Mouse (Mus musculus): Measurements from ENCODE around the gene Cma1. TPM values are rescaled to one million over a fixed set of nuclear protein-coding genes. Genes with fewer than 3 reads are reported as not detected.

Cma1 gene
- polyA plus RNA-seq, 1 experiment from 2014 or later: not detected

DNA sequence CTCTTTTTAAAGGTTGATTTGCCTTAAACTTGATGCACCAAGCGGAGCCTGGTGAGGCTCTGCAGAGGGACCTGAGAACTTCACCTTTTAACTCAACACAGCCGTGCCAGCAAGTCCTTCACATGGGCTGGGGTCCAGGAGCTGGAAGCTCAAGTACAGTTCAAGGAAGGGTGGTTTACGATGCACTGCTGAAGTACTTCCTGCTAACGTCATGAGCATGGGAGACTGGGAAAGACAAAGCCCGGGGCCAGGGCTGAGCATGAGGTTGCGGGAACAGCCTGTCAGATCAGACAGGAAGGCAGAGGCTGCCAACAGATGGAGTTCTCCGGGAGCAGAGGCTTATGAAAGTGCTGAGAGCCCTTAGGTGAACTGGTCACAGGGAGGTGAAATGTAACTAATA is 10.9 kb downstream of the Cma1 start:
- H3K4me2 ChIP-seq (replicated peaks; ENCODE audit: low read depth, low read length): no peak overlapping the region
- H3K36me3 ChIP-seq (ENCODE audit: control insufficient read depth, insufficient read depth, low read length): no peaks in the 10 kb centered on the region
- H3K27me3 ChIP-seq (ENCODE audit: control insufficient read depth, insufficient read depth, low read length): no peaks in the 10 kb centered on the region
- WGBS: 61% methylated on average over 7 of the region's 7 CpGs
- no peaks in the 10 kb centered on the region for H3K9me3 ChIP-seq (ENCODE audit: control insufficient read depth, low read length)
- no peak overlapping the region for H3K4me3 ChIP-seq (ENCODE audit: low read depth, low read length)
- H3K27ac ChIP-seq (ENCODE audit: low read depth, low read length): no peak overlapping the region
- ATAC-seq (ENCODE audit: low FRiP score): no peak
- no peak for DNase-seq (ENCODE audit: low spot score)
- no peak overlapping the region for H3K9ac ChIP-seq (ENCODE audit: low read depth, low read length)
- no peaks in the 10 kb centered on the region for H3K4me1 ChIP-seq (replicated peaks; ENCODE audit: control insufficient read depth, insufficient read depth, low read length)

DNA sequence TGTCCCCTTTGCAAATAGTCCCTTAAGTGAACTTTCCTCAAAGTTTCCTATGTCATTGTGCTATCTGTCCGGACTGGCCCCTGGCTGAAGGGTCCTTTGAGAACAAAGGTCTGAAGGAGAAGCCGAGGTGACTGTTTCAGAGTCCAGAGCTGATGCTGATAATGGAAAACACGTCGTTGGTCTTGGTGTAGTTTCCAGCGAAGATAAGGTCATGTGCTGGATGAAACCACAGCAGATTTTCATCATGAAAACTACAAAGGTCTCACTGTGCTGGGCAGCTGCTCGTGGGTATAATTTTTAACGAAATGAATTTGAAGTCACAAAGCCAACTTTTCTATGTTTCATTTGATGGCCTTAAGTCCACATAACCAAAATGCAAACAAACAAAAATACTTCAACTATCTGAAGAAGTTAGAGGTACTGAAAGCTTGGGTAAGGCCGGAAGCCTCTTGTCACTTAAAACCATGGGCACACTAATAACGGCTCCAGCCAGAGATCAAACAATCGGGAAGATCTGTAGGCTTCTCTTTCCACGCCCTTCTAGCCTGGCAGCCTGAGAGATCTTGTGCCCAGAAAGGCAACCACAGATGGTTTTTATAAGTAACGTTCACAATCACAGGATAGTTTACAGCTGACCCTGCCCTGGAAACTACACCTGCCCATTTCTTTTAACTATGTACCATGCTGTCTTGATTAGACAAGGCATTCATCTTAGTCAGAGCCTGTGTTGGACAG is 15.0 kb downstream of the Cma1 start:
- no peak for DNase-seq (ENCODE audit: low spot score)
- H3K4me2 ChIP-seq (replicated peaks; ENCODE audit: low read depth, low read length): no peak overlapping the region
- H3K4me1 ChIP-seq (replicated peaks; ENCODE audit: control insufficient read depth, insufficient read depth, low read length): no peaks in the 10 kb centered on the region
- H3K4me3 ChIP-seq (ENCODE audit: low read depth, low read length): no peak overlapping the region
- no peaks in the 10 kb centered on the region for H3K27me3 ChIP-seq (ENCODE audit: control insufficient read depth, insufficient read depth, low read length)
- H3K36me3 ChIP-seq (ENCODE audit: control insufficient read depth, insufficient read depth, low read length): no peaks in the 10 kb centered on the region
- no peaks in the 10 kb centered on the region for H3K9me3 ChIP-seq (ENCODE audit: control insufficient read depth, low read length)
- 73% methylated on average over 12 of the region's 12 CpGs for WGBS
- H3K27ac ChIP-seq (ENCODE audit: low read depth, low read length): no peak overlapping the region
- no peak for ATAC-seq (ENCODE audit: low FRiP score)
- H3K9ac ChIP-seq (ENCODE audit: low read depth, low read length): no peak overlapping the region

DNA sequence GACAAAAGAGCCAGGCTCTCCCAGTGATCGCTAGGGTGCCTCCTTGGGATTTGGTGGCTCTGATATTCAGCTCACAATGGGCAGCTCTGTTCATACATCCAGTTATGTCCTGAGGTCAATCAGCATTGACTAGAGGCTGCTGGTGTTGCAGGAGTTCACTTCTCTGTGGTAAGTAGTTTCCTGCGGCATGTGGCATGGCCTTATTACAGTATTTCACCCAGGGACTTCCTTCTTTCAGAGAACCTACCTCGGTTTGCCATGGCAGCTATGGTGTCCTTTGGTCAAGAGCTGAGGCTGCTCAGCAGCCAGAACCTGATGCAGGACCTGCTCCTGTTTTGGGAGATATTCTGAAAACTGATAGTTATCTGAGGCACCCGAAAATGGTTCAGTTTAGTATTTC is 17.6 kb downstream of the Cma1 start:
- 81% methylated on average over 4 of the region's 4 CpGs for WGBS
- H3K36me3 ChIP-seq (ENCODE audit: control insufficient read depth, insufficient read depth, low read length): no peaks in the 10 kb centered on the region

DNA sequence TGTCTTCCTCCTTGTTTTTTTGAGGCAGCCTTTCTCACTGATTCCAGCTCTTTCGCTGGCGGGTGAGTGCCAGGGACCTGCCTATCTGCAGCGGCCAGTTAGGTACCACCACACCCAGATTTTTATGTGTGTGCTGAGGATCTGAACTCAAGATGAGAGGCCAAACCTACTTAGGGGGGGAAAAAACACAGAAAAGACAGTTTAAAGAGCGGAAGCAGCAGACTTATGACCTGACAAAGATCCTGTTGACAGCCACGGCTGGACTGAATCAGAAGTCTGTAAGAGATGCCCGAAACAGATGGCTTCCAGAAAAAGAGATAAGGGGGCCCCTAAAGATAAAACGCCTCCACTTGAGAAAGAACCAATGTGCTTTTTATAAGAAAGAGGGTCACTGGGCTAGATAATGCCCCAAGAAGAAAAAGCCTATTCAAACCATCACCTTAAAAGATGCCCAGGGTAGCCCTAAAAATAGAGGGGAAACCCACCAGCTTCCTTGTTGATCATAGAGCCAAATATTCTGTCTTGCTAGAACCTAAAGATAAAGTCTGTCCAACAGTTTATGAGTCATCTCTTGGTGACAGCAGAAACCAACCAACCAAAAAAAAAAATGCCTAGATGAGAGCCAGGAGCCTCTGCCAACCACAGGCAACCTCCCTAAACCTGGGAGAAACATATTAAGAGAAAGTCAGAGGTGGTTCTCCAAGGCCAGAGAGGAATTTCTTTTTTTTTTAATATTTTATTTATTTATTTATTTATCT is 21.8 kb downstream of the Cma1 start:
- Histone ChIP-seq H3K4me1 (replicated peaks; ENCODE audit: control insufficient read depth, insufficient read depth, low read length) (no peaks in the 10 kb centered on the region), H3K27me3 (ENCODE audit: control insufficient read depth, insufficient read depth, low read length) (no peaks in the 10 kb centered on the region), H3K27ac (ENCODE audit: low read depth, low read length) (no peak overlapping the region), H3K4me2 (replicated peaks; ENCODE audit: low read depth, low read length) (no peak overlapping the region), H3K9ac (ENCODE audit: low read depth, low read length) (no peak overlapping the region), H3K9me3 (ENCODE audit: control insufficient read depth, low read length) (no peaks in the 10 kb centered on the region), H3K4me3 (ENCODE audit: low read depth, low read length) (no peak overlapping the region), H3K36me3 (ENCODE audit: control insufficient read depth, insufficient read depth, low read length) (no peaks in the 10 kb centered on the region)
- WGBS: 78% methylated on average over 7 of the region's 7 CpGs
- no peak for DNase-seq (ENCODE audit: low spot score)
- ATAC-seq (ENCODE audit: low FRiP score): no peak

More for the DNA sequence above, 17.6 kb downstream of the Cma1 start:
- no peak for DNase-seq (ENCODE audit: low spot score)
- Histone ChIP-seq H3K4me1 (replicated peaks; ENCODE audit: control insufficient read depth, insufficient read depth, low read length) (no peaks in the 10 kb centered on the region), H3K9ac (ENCODE audit: low read depth, low read length) (no peak overlapping the region), H3K27ac (ENCODE audit: low read depth, low read length) (no peak overlapping the region), H3K4me3 (ENCODE audit: low read depth, low read length) (no peak overlapping the region), H3K27me3 (ENCODE audit: control insufficient read depth, insufficient read depth, low read length) (no peaks in the 10 kb centered on the region), H3K4me2 (replicated peaks; ENCODE audit: low read depth, low read length) (no peak overlapping the region), H3K9me3 (ENCODE audit: control insufficient read depth, low read length) (no peaks in the 10 kb centered on the region)
- ATAC-seq (ENCODE audit: low FRiP score): no peak

DNA sequence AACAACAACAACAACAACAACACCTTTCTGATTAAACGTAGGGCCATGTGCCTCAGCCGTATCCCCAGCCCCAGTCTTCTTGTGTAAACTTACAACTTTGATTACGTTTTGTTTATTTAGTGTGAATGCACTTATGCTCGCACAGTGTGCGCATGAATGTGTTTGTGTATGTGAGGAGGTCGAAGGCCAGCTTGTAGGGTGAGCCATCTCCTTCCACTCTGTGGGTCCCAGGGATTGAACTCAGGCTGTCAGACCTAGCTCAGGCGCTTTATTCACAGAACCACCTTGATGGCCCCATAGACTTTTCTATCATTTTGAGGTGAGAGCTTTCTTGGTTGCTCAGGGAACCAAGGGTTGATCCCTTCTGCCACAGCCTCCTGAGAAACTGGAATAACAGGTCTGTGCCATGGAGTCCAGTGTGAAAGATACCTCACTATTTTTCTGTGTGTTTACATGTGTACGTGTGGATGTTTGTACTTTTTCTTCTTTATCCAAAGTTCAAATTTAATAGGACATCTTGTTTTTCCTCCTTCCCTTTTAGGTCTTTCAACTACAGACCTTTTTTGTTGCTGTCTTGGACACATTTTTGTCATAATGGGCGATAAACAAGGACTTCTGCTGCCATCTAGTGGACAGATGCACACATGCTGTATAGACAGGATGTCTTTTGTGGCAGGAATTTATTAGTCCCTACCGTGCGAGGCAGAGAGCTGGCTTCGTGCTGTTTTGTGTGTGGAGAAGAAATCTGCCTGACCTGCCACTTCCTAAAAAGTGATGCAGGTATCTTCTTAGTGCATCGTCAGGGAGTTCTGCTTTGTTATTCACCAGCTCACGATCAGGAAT is 26.0 kb downstream of the Cma1 start:
- WGBS: 39% methylated on average over 14 of the region's 14 CpGs
- Histone ChIP-seq H3K4me1 (replicated peaks; ENCODE audit: control insufficient read depth, insufficient read depth, low read length) (no peaks in the 10 kb centered on the region), H3K27me3 (ENCODE audit: control insufficient read depth, insufficient read depth, low read length) (no peaks in the 10 kb centered on the region), H3K36me3 (ENCODE audit: control insufficient read depth, insufficient read depth, low read length) (no peaks in the 10 kb centered on the region), H3K9ac (ENCODE audit: low read depth, low read length) (no peak overlapping the region), H3K27ac (ENCODE audit: low read depth, low read length) (no peak overlapping the region), H3K4me2 (replicated peaks; ENCODE audit: low read depth, low read length) (no peak overlapping the region), H3K4me3 (ENCODE audit: low read depth, low read length) (no peak overlapping the region), H3K9me3 (ENCODE audit: control insufficient read depth, low read length) (no peaks in the 10 kb centered on the region)
- DNase-seq (ENCODE audit: low spot score) (peak; percentile 91), ATAC-seq (ENCODE audit: low FRiP score) (peak; percentile 79)

DNA sequence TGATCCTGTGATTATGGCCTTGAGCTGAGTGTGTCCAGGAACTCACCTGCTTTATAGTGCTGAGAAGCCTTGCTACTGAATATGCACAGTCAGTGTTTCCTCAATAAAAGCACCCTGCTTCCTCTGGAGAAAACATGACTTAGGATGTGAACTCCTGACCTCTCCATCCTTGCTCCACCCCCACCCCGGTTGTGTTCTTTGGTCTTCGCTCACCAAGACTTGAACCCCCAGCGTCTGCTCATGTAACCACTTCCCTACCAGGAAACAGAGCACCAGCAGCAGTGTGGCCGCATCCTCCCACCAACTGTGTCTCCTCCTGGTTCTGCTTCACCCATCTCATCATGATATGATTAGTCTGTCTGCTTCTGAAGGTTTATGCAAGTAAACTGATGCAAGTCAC is 31.1 kb downstream of the Cma1 start:
- DNase-seq (ENCODE audit: low spot score): no peak
- ATAC-seq (ENCODE audit: low FRiP score): no peak
- Histone ChIP-seq H3K27me3 (ENCODE audit: control insufficient read depth, insufficient read depth, low read length) (no peaks in the 10 kb centered on the region), H3K4me1 (replicated peaks; ENCODE audit: control insufficient read depth, insufficient read depth, low read length) (no peaks in the 10 kb centered on the region), H3K27ac (ENCODE audit: low read depth, low read length) (no peak overlapping the region), H3K9ac (ENCODE audit: low read depth, low read length) (no peak overlapping the region), H3K4me3 (ENCODE audit: low read depth, low read length) (no peak overlapping the region), H3K36me3 (ENCODE audit: control insufficient read depth, insufficient read depth, low read length) (no peaks in the 10 kb centered on the region), H3K9me3 (ENCODE audit: control insufficient read depth, low read length) (no peaks in the 10 kb centered on the region), H3K4me2 (replicated peaks; ENCODE audit: low read depth, low read length) (no peak overlapping the region)
- WGBS: 62% methylated on average over 4 of the region's 4 CpGs

DNA sequence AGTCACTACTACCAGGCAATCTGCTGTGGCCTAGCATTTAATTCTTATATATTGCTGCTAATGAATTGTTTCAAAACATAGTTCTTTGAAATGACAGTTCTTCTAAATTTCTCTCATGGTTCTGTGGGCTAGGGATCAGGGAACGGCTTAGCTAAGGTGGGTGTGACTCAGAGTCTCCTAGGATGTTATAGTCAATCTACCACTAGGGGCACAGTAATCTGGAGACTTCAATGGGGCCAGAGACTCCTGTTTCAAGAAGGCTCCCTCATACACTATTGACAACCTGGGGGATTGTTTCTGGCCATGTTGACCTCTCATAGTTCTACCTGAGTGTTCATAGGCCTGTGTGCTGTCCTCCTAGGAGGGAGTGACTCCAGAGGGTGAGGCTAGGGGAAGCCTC is 39.0 kb downstream of the Cma1 start:
- 46% methylated on average over 1 of the region's 1 CpGs for WGBS
- Histone ChIP-seq H3K4me2 (replicated peaks; ENCODE audit: low read depth, low read length) (no peak overlapping the region), H3K4me3 (ENCODE audit: low read depth, low read length) (no peak overlapping the region), H3K27ac (ENCODE audit: low read depth, low read length) (no peak overlapping the region), H3K9me3 (ENCODE audit: control insufficient read depth, low read length) (no peaks in the 10 kb centered on the region), H3K9ac (ENCODE audit: low read depth, low read length) (no peak overlapping the region), H3K4me1 (replicated peaks; ENCODE audit: control insufficient read depth, insufficient read depth, low read length) (no peaks in the 10 kb centered on the region), H3K27me3 (ENCODE audit: control insufficient read depth, insufficient read depth, low read length) (no peaks in the 10 kb centered on the region), H3K36me3 (ENCODE audit: control insufficient read depth, insufficient read depth, low read length) (no peaks in the 10 kb centered on the region)
- DNase-seq (ENCODE audit: low spot score): no peak
- no peak for ATAC-seq (ENCODE audit: low FRiP score)

DNA sequence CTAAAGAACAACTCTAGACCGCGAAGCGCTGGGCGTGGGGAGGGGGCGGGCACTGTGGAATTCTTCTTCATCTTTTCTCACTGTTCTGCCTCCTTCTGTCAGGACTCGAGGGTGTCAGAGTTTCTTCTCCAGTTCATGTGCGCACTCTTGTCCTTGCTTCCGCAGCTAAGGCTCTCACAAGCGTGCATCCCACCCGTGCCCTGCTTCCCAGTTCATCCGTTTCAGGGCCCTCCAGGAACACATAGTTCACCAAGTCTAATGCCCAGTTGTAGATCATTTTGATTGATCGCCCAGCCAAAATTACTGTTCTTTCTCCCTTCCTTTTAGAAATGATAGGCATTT is 44.1 kb downstream of the Cma1 start:
- Histone ChIP-seq H3K9me3 (ENCODE audit: control insufficient read depth, low read length) (no peaks in the 10 kb centered on the region), H3K27me3 (ENCODE audit: control insufficient read depth, insufficient read depth, low read length) (no peaks in the 10 kb centered on the region), H3K36me3 (ENCODE audit: control insufficient read depth, insufficient read depth, low read length) (peaks cover 6% of the 10 kb centered on the region), H3K4me2 (replicated peaks; ENCODE audit: low read depth, low read length) (peak overlapping the region; percentile 51), H3K9ac (ENCODE audit: low read depth, low read length) (peak overlapping the region; percentile 74), H3K4me3 (ENCODE audit: low read depth, low read length) (peak overlapping the region; percentile 38), H3K4me1 (replicated peaks; ENCODE audit: control insufficient read depth, insufficient read depth, low read length) (0 out of 2 replicates have a peak, but pooled peaks cover 3% of the 10 kb centered on the region), H3K27ac (ENCODE audit: low read depth, low read length) (0 out of 2 replicates have a peak overlapping the region, but pooled peaks have one; percentile 33)
- 8% methylated on average over 12 of the region's 12 CpGs for WGBS
- DNase-seq (ENCODE audit: low spot score) (no peak), ATAC-seq (ENCODE audit: low FRiP score) (no peak)

All from hindbrain, embryonic 11.5 days (tissue).